Mouse (Mus musculus): ENCODE data around the gene 4930402F06Rik.

Gene 4930402F06Rik

DNA sequence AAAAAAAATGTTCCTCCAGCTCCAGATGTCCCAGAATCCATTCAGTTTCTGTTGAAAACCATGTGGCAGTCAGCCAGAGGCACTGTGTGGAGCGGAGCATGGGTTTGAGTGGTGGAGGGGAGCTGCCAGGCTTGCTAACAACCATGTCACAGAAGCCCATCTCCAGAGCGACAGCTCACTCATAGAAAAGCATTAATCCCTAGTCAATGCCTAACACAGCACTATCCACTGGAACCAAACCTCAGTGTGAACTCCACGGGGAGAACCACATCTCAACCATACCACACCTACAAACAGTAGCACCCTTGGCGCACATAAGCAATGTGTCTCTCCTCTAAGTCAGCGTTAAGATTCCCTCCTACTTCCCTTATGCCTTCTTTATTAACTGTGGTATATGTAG is at the start of gene 4930402F06Rik:
4930402F06Rik (minus strand) TSS at position 80 of the 400 bp plus-strand sequence.
- CTCF ChIA-PET, result interaction anchor here (0.5 to 0.8 kb wide), 4 partner anchors 8 to 662 kb away, joined by 3 to 4 read pairs (median 4); no protein-coding TSS in a partner anchor

DNA sequence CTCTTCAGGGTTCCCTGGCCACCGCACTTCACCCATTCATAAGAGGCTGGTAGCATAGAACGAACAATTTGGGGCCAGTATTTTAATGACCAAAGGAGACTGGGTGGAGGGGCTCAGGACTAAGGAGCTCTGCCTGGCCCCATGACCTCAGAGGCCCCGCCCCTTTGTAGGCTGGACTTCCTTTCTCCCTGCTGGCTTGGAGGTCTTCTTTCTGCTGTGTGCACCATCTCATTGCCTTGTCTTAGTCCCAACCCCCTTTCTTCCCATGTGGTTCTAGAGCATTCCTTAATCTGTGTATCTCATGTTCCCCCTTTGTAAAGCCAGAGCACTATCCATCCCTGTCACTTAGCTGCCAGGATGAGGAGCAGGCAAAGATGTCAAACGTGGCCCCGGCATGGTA is 49.3 kb upstream of the 4930402F06Rik start:
- CTCF ChIA-PET, result no interaction called here

GRCm38 (mm10) chr2:35445610-35446009 is 48.6 kb upstream of the 4930402F06Rik start:
- CTCF ChIA-PET, result interaction anchor here (0.7 kb wide), 1 partner anchor 18 kb away, joined by 4 read pairs; no protein-coding TSS in a partner anchor

DNA sequence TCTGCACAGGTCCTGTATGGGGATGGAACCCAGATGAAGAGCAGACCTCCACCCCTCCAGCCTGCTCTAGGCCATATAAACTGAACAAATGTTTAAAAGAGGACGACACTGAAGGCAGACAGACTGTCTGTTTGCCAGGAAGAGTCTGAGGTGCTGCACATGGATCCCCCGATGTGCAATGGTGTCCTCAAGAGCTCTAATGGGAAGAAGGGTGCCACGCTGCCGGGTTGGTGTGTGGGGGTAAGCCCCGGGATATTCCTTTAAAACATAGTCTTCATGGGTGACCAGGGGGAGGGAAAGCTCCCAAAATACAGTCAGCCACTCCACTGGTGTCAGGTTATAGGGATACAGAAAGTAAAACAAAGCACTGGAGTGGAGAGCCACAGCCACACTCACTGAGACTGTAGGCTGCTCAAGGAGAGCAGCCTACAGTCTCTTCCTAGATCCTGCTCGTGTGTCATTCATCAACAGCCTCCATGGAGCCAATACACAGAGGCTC is 47.8 kb upstream of the 4930402F06Rik start:
- CTCF ChIA-PET, result interaction anchor here (0.6 kb wide), 1 partner anchor 236 kb away, joined by 3 read pairs; no protein-coding TSS in a partner anchor

DNA sequence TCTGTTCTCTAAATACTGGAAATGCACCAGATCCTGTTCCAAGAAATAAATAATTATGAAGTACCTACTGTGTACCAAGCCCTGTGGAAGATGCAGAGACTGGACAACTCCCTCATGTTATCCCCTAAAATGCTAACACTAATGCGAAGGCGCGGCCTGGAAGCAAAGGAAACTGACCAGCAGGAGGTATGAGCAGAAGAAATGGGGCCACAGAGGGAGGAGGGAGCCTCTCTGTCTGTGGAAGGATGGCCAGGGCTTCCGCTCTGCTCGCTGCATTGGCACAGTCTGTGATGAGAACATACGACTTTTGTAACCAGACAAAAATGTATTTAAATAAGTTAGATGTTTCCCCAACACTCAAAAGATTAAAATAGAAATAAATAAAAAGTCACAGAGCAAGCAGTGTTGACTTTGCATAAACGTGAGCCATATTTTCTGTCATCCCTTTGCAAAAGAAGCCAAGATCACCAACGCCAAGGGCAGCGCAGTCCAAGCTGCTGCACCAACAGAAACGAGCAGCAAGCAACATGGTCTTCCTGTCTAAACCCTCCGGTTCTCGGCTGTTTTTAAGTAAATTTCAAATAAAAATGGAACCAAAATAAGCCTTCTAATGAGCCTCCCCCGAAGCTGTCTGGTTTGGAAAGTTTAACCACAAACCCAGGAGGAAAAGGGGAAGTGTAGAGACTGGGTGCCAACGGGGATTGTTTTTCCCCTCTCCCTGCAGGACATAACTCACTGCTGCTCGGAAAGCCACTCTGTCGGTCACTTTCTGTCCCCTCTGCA is 47.2 kb upstream of the 4930402F06Rik start:
- CTCF ChIA-PET, result interaction anchor here (0.6 kb wide), 1 partner anchor 236 kb away, joined by 3 read pairs; no protein-coding TSS in a partner anchor

GRCm38 (mm10) chr2:35443325-35443724 is 46.4 kb upstream of the 4930402F06Rik start:
- CTCF ChIA-PET, result no interaction called here

DNA sequence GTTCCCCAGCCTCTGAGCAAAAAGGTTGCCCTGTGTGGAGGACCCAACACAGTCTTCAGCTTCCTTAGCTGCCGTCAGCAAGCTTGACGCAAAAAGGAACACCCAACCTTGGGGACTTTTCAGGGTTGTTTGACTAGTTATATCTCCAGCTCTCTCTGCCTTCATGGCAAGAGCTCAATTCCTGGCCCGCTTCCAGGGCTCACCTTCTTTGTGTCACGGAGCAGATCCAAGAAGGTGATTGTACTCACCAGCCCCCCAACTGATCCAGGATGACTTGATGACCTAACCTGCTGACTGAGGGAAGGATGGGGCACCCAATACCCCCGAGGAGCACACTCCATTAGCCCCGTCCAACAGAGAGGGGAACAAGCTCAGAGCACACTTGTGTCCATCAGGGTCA is 45.1 kb upstream of the 4930402F06Rik start:
- CTCF ChIA-PET, result no interaction called here

DNA sequence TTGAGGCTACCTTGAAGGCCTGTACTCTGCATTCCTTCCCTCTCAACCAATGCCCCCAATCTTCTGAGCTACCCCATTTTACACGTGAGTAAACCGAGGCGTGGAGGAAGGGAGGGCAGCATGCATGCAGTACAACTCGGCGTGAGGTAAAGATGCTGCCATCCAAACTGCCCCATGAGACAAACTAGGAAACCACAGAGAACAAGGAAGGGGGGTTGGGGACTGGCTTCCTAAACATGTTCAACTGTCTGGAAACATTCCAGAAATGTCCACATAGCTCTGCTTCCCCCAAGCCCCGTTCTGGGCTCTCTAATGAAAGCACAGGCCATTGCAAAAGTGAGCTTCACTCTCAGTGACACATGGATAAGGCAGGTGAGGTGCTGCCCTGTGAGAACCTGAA is 44.4 kb upstream of the 4930402F06Rik start:
- CTCF ChIA-PET, result no interaction called here

DNA sequence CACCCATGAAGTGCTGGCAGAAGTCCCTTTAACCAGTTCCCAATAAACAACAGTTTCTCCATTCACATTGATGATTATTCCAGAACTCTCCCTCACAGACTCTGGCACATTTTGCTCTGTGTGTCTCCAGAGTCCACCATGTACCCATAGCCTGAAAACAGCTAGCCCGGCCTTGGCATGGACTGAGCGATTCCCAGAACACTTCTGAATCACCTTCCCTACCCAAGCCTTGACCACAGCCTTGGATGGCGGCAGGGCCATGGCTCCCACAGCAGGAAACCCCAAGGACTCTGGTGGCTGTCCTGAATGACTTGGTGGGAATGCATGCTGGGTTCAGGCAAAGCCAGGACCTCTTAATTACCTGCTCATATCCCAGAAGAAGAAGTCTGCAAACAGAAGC is 43.5 kb upstream of the 4930402F06Rik start:
- CTCF ChIA-PET, result no interaction called here

DNA sequence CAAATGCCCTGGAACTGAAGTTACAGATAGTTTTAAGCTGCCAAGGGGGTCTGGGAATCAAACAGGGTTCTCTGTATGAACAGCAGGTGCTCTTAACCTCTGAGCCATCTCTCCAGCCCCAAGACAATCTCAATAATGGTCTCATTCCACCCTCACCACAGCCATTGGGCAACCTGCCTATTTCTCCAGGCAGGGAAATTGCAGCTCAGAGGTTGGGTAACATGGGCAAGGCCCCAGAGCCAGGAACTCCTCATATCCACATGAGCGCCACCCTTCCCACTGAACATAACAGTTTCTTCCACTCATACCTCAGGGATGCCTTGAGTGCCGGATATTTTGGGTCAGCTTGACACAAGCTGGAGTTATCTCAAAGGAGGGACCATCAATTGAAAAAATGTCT is 40.8 kb upstream of the 4930402F06Rik start:
- CTCF ChIA-PET, result interaction anchor here (0.6 to 1.0 kb wide), 2 partner anchors 73 to 706 kb away, joined by 3 to 4 read pairs; no protein-coding TSS in a partner anchor

GRCm38 (mm10) chr2:35434576-35435123 is 37.7 kb upstream of the 4930402F06Rik start:
- CTCF ChIA-PET, result no interaction called here

- CTCF ChIA-PET, result no interaction called here
These were observed 36.5 kb upstream of the 4930402F06Rik start for GRCm38 (mm10) chr2:35433428-35433827.

GRCm38 (mm10) chr2:35432472-35432871 is 35.5 kb upstream of the 4930402F06Rik start:
- CTCF ChIA-PET, result interaction anchor here (0.7 kb wide), 2 partner anchors 22 to 54 kb away, joined by 3 to 8 read pairs; no protein-coding TSS in a partner anchor

- CTCF ChIA-PET, result interaction anchor here (0.7 kb wide), 2 partner anchors 22 to 55 kb away, joined by 3 to 8 read pairs; no protein-coding TSS in a partner anchor
These were observed 35.0 kb upstream of the 4930402F06Rik start for GRCm38 (mm10) chr2:35432011-35432410.

GRCm38 (mm10) chr2:35430806-35431205 is 33.8 kb upstream of the 4930402F06Rik start:
- CTCF ChIA-PET, result no interaction called here

- CTCF ChIA-PET, result interaction anchor here (0.6 kb wide), 1 partner anchor 29 kb away, joined by 3 read pairs; no protein-coding TSS in a partner anchor
These were observed 31.8 kb upstream of the 4930402F06Rik start for GRCm38 (mm10) chr2:35428615-35429300.

DNA sequence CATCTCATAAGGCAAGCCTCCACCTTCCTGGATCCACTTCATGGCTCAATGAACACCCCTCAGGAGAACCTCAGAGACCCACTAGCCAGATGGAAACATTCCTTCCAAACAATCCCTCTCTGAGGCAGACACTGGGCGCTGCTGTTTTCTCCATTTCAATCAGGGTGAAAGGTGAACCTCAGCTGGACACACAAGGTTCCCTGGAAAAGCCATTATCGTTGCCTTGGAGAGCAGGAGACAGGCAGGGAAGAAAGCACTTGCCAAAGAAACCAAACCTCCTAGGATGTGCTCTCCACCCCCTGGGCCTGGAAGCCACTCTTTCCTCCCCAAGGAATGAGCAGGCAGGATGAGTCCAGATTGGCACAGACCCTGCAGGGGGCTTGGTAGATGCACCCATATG is 30.6 kb upstream of the 4930402F06Rik start:
- CTCF ChIA-PET, result no interaction called here

DNA sequence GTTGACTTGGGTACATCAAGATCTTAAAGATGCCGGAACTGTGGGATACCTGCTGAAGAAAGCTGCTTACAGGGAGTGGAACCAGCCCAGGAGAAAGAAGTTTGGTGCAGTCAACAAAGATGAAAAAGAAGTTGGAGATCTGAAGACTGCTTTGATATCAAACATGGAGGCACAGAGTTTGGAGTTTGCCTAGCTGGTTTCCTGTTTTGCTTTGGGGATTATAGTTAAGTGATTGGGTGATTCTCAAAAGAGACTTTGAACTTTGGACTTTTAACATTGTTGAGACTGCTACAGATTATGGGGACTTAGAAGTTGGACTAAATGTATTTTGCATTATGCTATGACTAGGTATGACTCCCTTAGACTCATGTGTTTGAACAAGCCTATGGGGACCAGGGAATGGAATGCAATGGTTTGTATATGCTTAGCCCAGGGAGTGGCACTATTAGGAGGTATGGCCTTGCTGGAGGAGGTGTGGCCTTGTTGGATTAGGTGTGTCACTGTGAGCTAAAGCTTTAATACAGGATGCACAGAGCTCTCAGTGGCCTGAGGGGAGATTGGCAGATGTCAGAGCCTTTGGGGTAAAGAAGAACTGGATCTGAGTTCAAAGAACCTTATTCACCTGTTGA is 26.9 kb upstream of the 4930402F06Rik start:
- CTCF ChIA-PET, result interaction anchor here (0.5 to 0.7 kb wide), 3 partner anchors 73 to 211 kb away, joined by 4 to 16 read pairs (median 9); no protein-coding TSS in a partner anchor

- CTCF ChIA-PET, result no interaction called here
These were observed 25.4 kb upstream of the 4930402F06Rik start for GRCm38 (mm10) chr2:35422384-35422783.

GRCm38 (mm10) chr2:35420681-35421080 is 23.7 kb upstream of the 4930402F06Rik start:
- CTCF ChIA-PET, result no interaction called here

DNA sequence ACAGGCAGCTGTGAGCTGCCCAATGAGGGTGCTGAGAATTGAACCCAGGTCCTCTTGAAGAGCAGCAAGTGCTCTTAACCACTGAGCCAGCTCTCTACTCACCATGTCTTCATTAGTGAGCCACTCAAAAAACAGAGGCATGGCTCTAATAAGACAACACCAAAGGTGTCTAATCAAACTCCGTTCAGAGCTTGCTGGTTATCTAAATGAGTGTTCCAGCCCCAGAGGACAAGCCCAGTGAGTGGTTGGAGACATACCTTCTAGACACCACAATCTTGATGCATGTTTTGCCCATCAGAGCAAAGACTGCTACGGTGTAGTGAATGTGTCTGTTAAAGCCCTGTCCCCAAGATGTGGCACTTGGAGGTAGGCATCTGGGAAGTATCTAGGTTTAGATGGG is 22.7 kb upstream of the 4930402F06Rik start:
- CTCF ChIA-PET, result no interaction called here

- CTCF ChIA-PET, result no interaction called here
These were observed 22.3 kb upstream of the 4930402F06Rik start for GRCm38 (mm10) chr2:35419243-35419642.

Data from spleen, embryonic (tissue).